Mouse (Mus musculus) embryonic facial prominence, embryonic 14.5 days (tissue): ENCODE data around the gene Ndufb11. TPM values are rescaled to one million over a fixed set of nuclear protein-coding genes. Genes with fewer than 3 reads are reported as not detected.

Experiments
- ATAC-seq: fragments of 200-750 bp; cut with Nextera tagmentation; 2 replicates; pipeline ENCODE4 v1.8.0; 2017; ENCODE audit warnings: low read depth, moderate number of reproducible peaks, moderate TSS enrichment
- DNase-seq: peaks from one replicate; pipeline ENCODE4 v3.0.0-alpha.2; 2015; ENCODE audit warnings: low spot score
- H3K27ac ChIP-seq: fragments of 300-500 bp; sonication (generic); replicated peaks from 2 replicates; pipeline ENCODE4 v1.5.1; 2014; ENCODE audit warnings: low read depth, mild to moderate bottlenecking, low read length, moderate library complexity
- H3K27me3 ChIP-seq: fragments of 300-500 bp; sonication (generic); replicated peaks from 2 replicates; pipeline ENCODE4 v1.6.1; 2014; ENCODE audit warnings: low read length; ENCODE audit not compliant: control insufficient read depth, insufficient read depth
- H3K36me3 ChIP-seq: fragments of 300-500 bp; sonication (generic); 2 replicates; pipeline ENCODE4 v1.6.1; 2014; ENCODE audit warnings: low read length, mixed read lengths; ENCODE audit not compliant: control insufficient read depth, insufficient read depth
- H3K4me1 ChIP-seq: fragments of 300-500 bp; sonication (generic); 2 replicates; pipeline ENCODE4 v1.6.1; 2014; ENCODE audit warnings: antibody characterized with exemption, low read length; ENCODE audit not compliant: control insufficient read depth, insufficient read depth
- H3K4me2 ChIP-seq: fragments of 300-500 bp; sonication (generic); 2 replicates; pipeline ENCODE4 v1.6.1; 2014; ENCODE audit warnings: low read depth, mild to moderate bottlenecking, low read length, moderate library complexity, mixed read lengths
- H3K4me3 ChIP-seq: fragments of 300-500 bp; sonication (generic); 2 replicates; pipeline ENCODE4 v1.5.1; 2014; ENCODE audit warnings: low read depth, mild to moderate bottlenecking, low read length
- H3K9ac ChIP-seq: fragments of 300-500 bp; sonication (generic); 2 replicates; pipeline ENCODE4 v1.6.1; 2014; ENCODE audit warnings: low read depth, mild to moderate bottlenecking, low read length, moderate library complexity, mixed read lengths
- H3K9me3 ChIP-seq: fragments of 300-500 bp; sonication (generic); 2 replicates; pipeline ENCODE4 v1.6.1; 2016; ENCODE audit warnings: low read length; ENCODE audit not compliant: control insufficient read depth
- WGBS: fragments of 180-500 bp; shearing (Covaris S2); extraction: QIAGEN DNeasy Blood & Tissue Kit; methylation state at CpG from one replicate; pipeline ENCODE4 v1.1.7; 2014; 5-methylcytosine and 5-hydroxymethylcytosine counted together
- polyA plus RNA-seq: library from polyadenylated mRNA; unstranded; fragments of >200 nt; fragmentation: Nextera tagmentation; extraction: Ambion mirVana; gene quantifications from 2 replicates; pipeline ENCODE4 v1.2.1, GENCODE M21; 2014

Ndufb11 gene
- polyA plus RNA-seq, 1 experiment from 2014 or later = 273 TPM

DNA sequence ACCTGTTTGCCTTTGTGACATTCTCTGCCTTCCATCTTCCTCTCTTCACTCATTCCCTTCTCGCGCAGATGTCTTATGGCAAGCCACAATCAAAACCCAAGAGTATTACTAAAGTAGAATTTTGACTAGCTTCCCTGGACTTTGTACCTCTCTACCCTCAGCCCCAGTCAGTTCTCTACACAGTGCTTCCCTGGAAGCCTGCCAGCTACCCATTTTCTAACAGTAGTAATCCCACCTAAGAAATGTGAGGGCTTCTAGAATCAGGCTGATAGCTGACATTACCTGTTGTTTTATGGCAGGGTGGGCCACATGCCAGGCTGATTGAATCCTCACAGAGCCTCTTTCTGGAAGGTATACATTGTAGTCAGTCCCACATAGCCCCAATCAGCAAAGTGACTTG is 20.7 kb upstream of the Ndufb11 start:
- H3K36me3 ChIP-seq = peaks cover 32% of the 10 kb centered on the region; the same call in 1 of the 2 replicates
- no peak overlapping the region for H3K9ac ChIP-seq
- no peak overlapping the region for H3K4me2 ChIP-seq
- 85% methylated on average over 2 of the region's 2 CpGs for WGBS
- no peak for DNase-seq
- no peak overlapping the region for H3K4me3 ChIP-seq
- H3K27ac ChIP-seq = no peak overlapping the region
- H3K27me3 ChIP-seq = no peaks in the 10 kb centered on the region
- no peak for ATAC-seq
- no peaks in the 10 kb centered on the region for H3K4me1 ChIP-seq
- no peaks in the 10 kb centered on the region for H3K9me3 ChIP-seq

DNA sequence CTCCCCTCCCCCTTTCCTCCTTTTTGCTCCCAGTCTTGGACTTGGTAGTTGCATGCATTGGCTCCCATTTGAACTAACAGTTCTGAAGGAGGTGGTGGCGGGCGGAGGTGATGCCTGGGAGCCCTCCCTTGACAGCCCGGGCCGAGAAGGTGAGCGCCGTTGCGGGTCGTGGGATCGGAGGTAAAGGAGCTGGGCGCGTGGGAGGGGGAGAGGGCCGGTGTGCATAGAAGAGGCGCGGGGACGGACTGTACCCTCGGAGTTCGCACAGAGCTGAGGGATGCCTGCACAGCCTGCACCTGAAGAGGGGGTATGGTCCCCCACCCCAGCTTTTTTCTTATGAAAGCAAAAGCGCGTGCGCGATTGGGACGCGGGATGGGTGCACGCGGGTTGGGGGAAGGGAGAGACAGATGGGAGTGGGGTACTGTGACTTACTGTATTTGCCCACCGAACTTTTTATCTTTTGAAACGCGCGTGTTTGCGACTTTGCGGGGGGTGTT is 532 bp upstream of the Ndufb11 start:
- Histone ChIP-seq H3K27ac (peak overlapping the region; percentile 75), H3K9me3 (no peaks in the 10 kb centered on the region), H3K27me3 (no peaks in the 10 kb centered on the region), H3K36me3 (peaks cover 29% of the 10 kb centered on the region; the same call in 1 of the 2 replicates), H3K4me2 (peak overlapping the region; percentile 57), H3K9ac (peak overlapping the region; percentile 71), H3K4me1 (no peaks in the 10 kb centered on the region), H3K4me3 (peak overlapping the region; percentile 59)
- ATAC-seq (peak; percentile 44), DNase-seq (peak; percentile 51)
- WGBS = 31% methylated on average over 29 of the region's 31 CpGs

DNA sequence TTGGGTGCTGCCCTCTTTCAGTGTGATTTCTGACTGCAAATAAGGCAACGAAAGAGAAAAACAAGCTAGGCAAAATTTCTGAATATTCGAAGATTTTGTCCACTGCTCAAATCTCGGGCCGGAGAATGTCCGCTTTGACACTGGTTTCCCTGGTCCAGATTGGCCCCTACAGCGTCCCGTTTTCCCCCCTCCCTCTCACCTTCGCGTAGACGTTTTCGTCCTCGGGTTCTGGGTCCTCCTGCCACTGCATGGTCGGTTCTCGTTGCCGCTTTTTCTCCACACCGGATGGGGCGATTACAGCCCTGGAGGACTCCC is 601 bp downstream of the Ndufb11 start:
- Histone ChIP-seq H3K4me3 (peak overlapping the region; percentile 59), H3K4me1 (no peaks in the 10 kb centered on the region), H3K27me3 (no peaks in the 10 kb centered on the region), H3K9ac (peak overlapping the region; percentile 67), H3K36me3 (peaks cover 22% of the 10 kb centered on the region; the same call in 1 of the 2 replicates), H3K27ac (peak overlapping the region; percentile 89), H3K9me3 (no peaks in the 10 kb centered on the region), H3K4me2 (peak overlapping the region; percentile 68)
- ATAC-seq (peak; percentile 16; the same call in 1 of the 2 replicates), DNase-seq (no peak)
- WGBS = 29% methylated on average over 17 of the region's 17 CpGs

DNA sequence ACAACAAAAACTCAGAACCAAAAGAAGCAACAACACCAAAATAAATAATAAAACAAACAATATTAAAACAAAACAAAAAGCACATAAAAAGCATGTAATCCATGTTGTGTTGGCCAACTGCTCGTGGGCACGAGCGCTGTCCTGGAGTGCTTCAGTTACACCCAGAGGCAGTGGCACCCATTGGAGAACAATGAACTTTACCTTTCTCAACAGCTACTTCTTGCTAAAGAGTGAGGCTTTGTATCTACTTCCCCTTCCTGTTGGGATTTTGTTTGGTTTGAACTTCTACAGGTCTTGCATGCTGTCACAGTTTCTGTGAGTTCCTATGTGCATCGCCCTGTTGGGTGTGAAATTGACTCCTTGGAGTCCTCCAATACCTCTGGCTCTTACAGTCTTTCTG is 8.9 kb downstream of the Ndufb11 start:
- Histone ChIP-seq H3K4me1 (no peaks in the 10 kb centered on the region), H3K4me3 (no peak overlapping the region), H3K27me3 (no peaks in the 10 kb centered on the region), H3K9me3 (no peaks in the 10 kb centered on the region), H3K4me2 (no peak overlapping the region), H3K27ac (no peak overlapping the region), H3K9ac (no peak overlapping the region), H3K36me3 (no peaks in the 10 kb centered on the region)
- ATAC-seq (no peak), DNase-seq (no peak)
- WGBS = 75% methylated on average over 4 of the region's 4 CpGs

DNA sequence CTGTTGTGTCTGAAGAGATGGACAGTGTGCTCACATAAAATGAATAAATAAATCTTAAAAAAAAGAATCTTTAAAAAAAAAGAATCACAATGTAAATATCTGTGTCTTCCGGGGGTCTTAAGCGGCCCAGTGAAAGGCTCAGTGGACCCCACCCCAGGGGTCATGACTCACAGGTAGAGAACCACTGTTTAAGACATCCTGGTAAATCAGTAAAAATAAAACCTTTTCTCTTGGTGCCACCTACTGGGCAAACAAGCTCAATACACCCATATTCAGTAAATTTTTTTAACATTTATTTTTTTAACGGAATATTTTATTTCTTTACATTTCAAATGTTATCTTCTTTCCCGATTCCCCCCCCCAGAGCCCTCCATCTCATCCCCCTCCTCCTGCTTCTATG is 29.5 kb downstream of the Ndufb11 start:
- H3K27ac ChIP-seq = no peak overlapping the region
- no peak overlapping the region for H3K9ac ChIP-seq
- ATAC-seq (no peak), DNase-seq (no peak)
- no peaks in the 10 kb centered on the region for H3K4me1 ChIP-seq
- H3K27me3 ChIP-seq = no peaks in the 10 kb centered on the region
- no peaks in the 10 kb centered on the region for H3K9me3 ChIP-seq
- 13% methylated on average over 4 of the region's 4 CpGs for WGBS
- no peak overlapping the region for H3K4me2 ChIP-seq
- H3K4me3 ChIP-seq = no peak overlapping the region
- no peaks in the 10 kb centered on the region for H3K36me3 ChIP-seq

DNA sequence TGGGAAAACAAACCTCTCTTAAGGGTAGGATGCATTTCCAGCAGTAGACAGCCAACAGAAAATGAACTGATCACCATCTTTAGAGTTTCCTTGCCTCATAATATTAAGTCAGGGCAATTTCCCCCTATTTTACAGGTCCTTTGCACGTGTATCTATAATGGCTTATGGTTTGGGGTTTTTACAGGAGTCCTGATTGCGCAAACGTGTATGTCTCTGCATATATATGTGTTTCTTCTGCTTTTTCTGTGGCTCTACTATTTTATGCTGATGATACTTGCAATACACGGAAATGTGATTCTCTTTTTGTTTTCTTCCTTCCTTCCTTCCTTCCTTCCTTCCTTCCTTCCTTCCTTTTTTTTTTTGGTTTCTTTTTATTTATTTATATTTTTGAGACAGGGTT is 43.5 kb downstream of the Ndufb11 start:
- Histone ChIP-seq H3K27ac (no peak overlapping the region), H3K4me1 (no peaks in the 10 kb centered on the region), H3K9me3 (no peaks in the 10 kb centered on the region), H3K27me3 (no peaks in the 10 kb centered on the region), H3K36me3 (no peaks in the 10 kb centered on the region), H3K4me2 (no peak overlapping the region), H3K9ac (no peak overlapping the region), H3K4me3 (no peak overlapping the region)
- ATAC-seq = no peak
- 89% methylated on average over 4 of the region's 4 CpGs for WGBS
- DNase-seq = no peak

DNA sequence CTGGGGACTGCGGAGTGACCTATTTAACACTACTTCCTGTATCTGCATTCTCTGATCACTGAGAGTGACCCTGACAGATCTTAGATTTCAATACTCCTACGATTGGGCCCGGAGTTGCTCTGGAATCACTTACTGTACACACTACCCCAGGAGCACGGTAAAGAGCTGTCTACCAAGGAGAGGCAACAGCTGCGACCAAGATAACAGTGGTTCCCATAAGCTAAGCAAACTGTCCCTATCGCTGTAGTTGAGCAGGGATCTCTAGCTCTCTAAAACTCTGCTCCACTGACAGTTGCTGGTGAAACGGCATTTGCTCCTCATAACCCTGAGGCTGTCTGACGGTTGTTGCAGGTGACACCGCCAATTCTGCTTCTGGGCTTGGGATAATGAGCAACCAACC is 44.7 kb downstream of the Ndufb11 start:
- H3K36me3 ChIP-seq = no peaks in the 10 kb centered on the region
- H3K27me3 ChIP-seq = no peaks in the 10 kb centered on the region
- H3K4me3 ChIP-seq = no peak overlapping the region
- no peak overlapping the region for H3K9ac ChIP-seq
- H3K4me2 ChIP-seq = no peak overlapping the region
- H3K27ac ChIP-seq = no peak overlapping the region
- DNase-seq (no peak), ATAC-seq (no peak)
- H3K4me1 ChIP-seq = no peaks in the 10 kb centered on the region
- H3K9me3 ChIP-seq = no peaks in the 10 kb centered on the region
- WGBS = 67% methylated on average over 9 of the region's 9 CpGs

DNA sequence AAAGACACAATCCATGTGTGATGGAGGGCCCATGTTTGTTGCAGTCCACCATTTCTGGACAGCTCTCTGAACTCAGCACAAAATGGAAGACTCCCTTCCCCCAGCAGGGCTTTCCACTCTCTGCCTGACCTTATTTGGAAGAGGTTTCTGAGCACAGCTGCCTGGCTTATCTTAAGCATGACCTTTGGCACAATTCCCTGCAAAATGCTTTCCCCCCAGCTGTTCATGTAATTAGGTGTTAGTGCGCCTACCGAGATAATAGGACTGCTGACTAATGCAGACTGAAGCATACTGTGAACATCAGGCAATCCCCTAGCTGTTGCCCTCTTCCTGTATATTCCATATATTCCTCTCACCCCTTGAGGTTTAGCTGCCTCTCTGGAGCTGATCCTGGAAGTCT is 46.4 kb downstream of the Ndufb11 start:
- DNase-seq = peak; percentile 43

More for the DNA sequence above, 46.4 kb downstream of the Ndufb11 start:
- ATAC-seq = no peak
- no peak overlapping the region for H3K9ac ChIP-seq
- H3K4me2 ChIP-seq = no peak overlapping the region
- H3K9me3 ChIP-seq = no peaks in the 10 kb centered on the region
- 37% methylated on average over 2 of the region's 2 CpGs for WGBS
- H3K4me1 ChIP-seq = no peaks in the 10 kb centered on the region
- no peak overlapping the region for H3K27ac ChIP-seq
- no peak overlapping the region for H3K4me3 ChIP-seq
- H3K27me3 ChIP-seq = no peaks in the 10 kb centered on the region
- H3K36me3 ChIP-seq = no peaks in the 10 kb centered on the region
